Mouse (Mus musculus): ENCODE measurements around the gene Msi2.

The Msi2 gene

GRCm38 (mm10) chr11:88589641-88590040 is 128.7 kb downstream of the Msi2 start:
- DNase-seq (ENCODE audit: low spot score): no peak

DNA sequence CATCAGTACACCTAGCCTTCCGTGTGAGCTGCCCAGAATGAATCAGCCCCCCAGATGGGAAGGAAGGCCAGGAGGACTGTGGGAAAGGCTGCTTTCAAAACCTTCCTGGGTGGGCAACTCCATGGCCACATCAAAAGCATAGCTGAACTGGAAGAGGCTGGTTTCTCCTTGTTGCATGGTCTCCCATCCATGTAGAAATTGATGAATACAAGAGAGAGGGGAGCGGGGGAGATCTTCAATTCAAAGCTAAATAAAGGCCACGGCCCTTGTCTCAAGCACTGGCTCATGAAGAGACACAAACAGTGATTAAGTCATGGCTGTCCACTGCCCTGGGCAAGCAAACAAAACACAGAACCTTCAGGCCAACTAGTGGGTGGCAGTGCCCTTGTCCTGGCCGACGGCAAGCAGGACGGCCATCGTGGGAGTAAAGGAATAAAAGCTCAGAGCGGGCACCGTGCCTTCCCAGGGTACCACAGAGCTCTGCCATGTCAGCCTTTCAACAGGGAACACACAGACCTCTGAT is 129.6 kb downstream of the Msi2 start:
- DNase-seq (ENCODE audit: low spot score): no peak

GRCm38 (mm10) chr11:88587710-88588109 is 130.6 kb downstream of the Msi2 start:
- DNase-seq (ENCODE audit: low spot score): no peak

DNA sequence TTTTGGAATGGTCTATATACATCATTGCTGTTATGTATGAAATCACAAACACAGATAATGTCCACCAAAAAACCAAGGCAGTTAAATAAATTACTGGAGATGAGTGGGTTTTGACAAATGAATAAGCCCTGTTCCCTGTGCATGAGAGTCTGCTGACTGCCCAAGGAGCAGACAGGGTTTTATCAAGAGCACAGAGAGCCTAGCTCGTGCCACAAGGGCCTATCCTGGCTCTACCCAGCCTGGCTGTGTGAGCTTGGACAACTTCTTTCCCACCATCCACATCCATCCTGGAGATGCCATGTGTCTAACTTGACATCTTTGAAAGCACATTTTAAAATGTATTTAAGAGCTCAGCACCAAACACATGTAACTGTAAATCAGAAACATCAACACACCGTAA is 132.4 kb downstream of the Msi2 start:
- DNase-seq (ENCODE audit: low spot score): no peak

- no peak for DNase-seq (ENCODE audit: low spot score)
These were observed 133.1 kb downstream of the Msi2 start for GRCm38 (mm10) chr11:88585171-88585632.

DNA sequence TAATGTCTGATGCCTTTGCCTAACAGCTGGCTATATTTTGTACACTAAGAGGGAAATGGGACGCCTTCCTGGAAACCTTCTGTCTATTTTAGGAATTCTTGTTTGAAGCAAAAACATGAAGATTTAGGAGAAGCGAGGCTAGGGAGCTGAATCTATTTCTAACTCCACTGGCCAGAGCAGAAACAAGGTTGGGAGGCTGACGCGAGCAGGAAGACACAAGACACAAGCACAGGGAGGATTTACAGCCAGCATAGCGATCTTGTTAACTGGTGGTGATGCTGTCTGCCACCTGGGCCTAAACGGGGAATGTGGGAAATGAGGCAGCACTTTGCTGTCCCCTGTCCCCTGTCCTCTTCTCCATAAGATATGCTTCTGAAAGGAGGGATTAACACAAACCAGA is 134.4 kb downstream of the Msi2 start:
- no peak for DNase-seq (ENCODE audit: low spot score)

GRCm38 (mm10) chr11:88583259-88583833 is 135.0 kb downstream of the Msi2 start:
- DNase-seq (ENCODE audit: low spot score): no peak

GRCm38 (mm10) chr11:88582781-88583180 is 135.5 kb downstream of the Msi2 start:
- DNase-seq (ENCODE audit: low spot score): no peak

- no peak for DNase-seq (ENCODE audit: low spot score)
These were observed 136.1 kb downstream of the Msi2 start for GRCm38 (mm10) chr11:88582021-88582707.

GRCm38 (mm10) chr11:88581375-88581774 is 136.9 kb downstream of the Msi2 start:
- no peak for DNase-seq (ENCODE audit: low spot score)

- DNase-seq (ENCODE audit: low spot score): no peak
These were observed 139.6 kb downstream of the Msi2 start for GRCm38 (mm10) chr11:88578700-88579099.

GRCm38 (mm10) chr11:88577076-88577475 is 141.2 kb downstream of the Msi2 start:
- no peak for DNase-seq (ENCODE audit: low spot score)

DNA sequence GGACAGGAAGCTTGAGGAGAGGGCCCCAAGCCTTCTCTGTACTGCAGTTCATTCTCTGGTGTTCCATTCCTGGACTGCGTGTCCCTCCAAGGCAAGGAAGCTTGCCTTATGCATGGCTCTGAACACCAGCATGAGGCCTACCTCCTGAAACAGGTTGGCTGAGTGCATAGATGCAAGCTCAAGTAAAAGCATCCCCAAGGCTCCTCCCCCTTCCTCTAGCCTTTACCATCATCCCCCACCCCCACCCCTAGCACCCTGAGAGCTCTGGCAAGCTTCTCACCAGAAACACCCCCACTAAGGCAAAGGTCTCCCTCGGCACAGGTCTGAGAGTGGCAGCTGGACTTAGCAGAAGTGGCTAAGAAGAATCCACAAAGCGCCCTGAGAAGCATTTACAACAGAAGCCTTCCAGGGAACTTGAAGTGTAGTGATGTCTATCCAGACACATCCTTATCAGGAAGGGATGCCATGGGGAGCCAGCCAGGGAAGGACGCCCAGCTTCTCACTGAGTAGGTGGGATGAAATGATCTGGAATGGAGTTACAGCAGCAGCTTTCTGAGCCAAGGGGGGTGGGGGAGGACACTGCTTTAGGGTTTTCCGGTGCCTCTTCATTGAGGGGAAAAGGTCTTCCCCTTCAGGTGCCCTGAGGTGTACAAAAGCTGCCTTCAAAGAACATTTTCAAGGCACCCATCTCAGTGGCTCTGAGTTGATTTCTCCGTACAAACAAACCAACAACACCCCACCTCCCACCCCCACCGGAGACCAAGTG is 141.9 kb downstream of the Msi2 start:
- no peak for DNase-seq (ENCODE audit: low spot score)

- no peak for DNase-seq (ENCODE audit: low spot score)
These were observed 143.5 kb downstream of the Msi2 start for GRCm38 (mm10) chr11:88574575-88575360.

DNA sequence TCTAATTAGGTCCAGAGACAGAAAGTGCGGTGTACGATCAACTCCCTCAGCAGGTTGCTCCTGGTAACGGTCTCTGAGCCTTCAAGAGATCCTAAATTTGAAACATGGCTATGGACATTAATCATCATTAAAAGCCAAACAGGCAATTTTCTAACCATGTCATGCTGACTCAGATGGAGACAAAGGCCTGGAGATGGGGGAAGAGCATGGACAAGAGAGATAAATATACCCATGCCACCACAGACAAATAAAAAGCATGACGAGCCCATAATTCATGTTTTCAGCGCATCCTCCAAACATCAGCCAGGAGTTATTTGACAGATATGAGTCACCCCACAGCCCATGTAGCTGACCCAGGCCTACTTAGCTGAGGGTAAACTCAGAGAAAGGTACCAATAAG is 145.3 kb downstream of the Msi2 start:
- DNase-seq (ENCODE audit: low spot score): no peak

GRCm38 (mm10) chr11:88572461-88572860 is 145.9 kb downstream of the Msi2 start:
- DNase-seq (ENCODE audit: low spot score): no peak

GRCm38 (mm10) chr11:88570715-88571202 is 147.6 kb downstream of the Msi2 start:
- DNase-seq (ENCODE audit: low spot score): no peak

GRCm38 (mm10) chr11:88566613-88567606 is 151.4 kb downstream of the Msi2 start:
- DNase-seq (ENCODE audit: low spot score): no peak

DNA sequence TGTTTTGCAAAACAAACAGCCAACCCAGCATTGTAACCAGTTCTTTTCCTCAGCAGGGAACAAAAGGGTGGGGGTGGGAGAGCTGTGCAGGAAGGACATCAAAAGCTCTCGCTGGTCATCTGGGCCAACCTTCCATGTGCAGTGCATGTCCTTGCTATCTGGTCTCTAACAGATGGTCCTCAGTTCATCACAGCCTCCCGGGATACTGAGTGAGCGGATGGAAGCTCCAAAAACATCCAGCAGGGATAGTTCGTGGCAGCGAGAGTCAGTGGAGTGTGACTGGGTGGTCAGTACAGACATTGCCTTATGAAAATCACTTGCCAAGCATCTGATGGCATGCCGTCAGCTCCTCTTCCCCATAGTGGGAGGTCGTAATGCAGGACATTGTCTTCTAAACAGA is 153.5 kb downstream of the Msi2 start:
- no peak for DNase-seq (ENCODE audit: low spot score)

DNA sequence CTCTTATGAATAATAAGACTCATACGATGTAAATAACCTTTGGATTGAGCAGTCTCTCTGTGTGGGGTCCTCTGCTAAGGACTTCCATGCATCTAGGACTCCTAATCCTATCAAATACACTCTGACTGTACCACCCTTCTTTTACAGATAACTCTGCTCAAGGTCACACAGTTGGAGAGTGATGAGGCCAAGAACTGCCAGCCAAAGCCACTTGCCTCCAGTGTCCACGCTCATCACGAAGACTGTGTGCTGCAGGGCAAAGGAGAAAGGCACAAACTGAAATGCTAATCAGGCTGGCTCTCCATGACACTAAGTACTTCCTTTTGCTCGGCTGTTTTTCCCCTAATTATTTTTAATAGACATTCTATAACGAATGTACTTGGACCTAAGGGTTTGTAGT is 153.9 kb downstream of the Msi2 start:
- no peak for DNase-seq (ENCODE audit: low spot score)

- no peak for DNase-seq (ENCODE audit: low spot score)
These were observed 157.1 kb downstream of the Msi2 start for GRCm38 (mm10) chr11:88561191-88561590.

Data from left cerebral cortex, adult 11 months (tissue).